Comparison of ENCODE assay signal across 23 mouse cellular contexts in genomic region chr1:183092296-183092695, GRCm38 (mm10).
A peak's percentile ranks its signal among the peaks of the same experiment; 100 is the strongest.
DNase-seq lines count a peak whose midpoint lies in the region; ATAC-seq and TF ChIP-seq lines count a peak whose summit lies in the region.
"Had no signal": no experiment of that assay in that cellular context is flagged by ENCODE, and none has a peak within 500 bp of the region (broad histone marks: within the 10 kb centered on the region; RNA-seq: fewer than 3 reads in every experiment).

No protein-coding gene starts in this region.

- H3K27me3 ChIP-seq in midbrain, embryonic 11.5 days (ENCODE audit: control insufficient read depth, insufficient read depth, low read length), result no peaks in the 10 kb centered on the region
- H3K27me3 ChIP-seq in midbrain, postnatal 0 days (ENCODE audit: insufficient read depth, low read length), result no peaks in the 10 kb centered on the region
- no peaks in the 10 kb centered on the region for H3K27me3 ChIP-seq in limb, embryonic 10.5 days (ENCODE audit: low read depth, poor library complexity, severe bottlenecking)
- H3K27me3 ChIP-seq: embryonic facial prominence, embryonic 12.5 days; forebrain, embryonic 12.5 days had no signal

- no peak overlapping the region for H3K4me3 ChIP-seq in midbrain, embryonic 11.5 days (ENCODE audit: low read depth, low read length)
- H3K4me3 ChIP-seq in midbrain, postnatal 0 days (ENCODE audit: low read depth, low read length), result no peak overlapping the region
- H3K4me3 ChIP-seq in limb, embryonic 10.5 days, result no peak overlapping the region
- H3K4me3 ChIP-seq: embryonic facial prominence, embryonic 12.5 days; erythroblast, embryonic 14.5 days; forebrain, embryonic 10.5 days; forebrain, embryonic 12.5 days had no signal

- peak; percentile 55 for ATAC-seq in frontal cortex, adult (ENCODE audit: low TSS enrichment)
- ATAC-seq in midbrain, embryonic 11.5 days (ENCODE audit: low FRiP score), result no peak
- ATAC-seq in midbrain, postnatal 0 days (ENCODE audit: low FRiP score), result no peak
- ATAC-seq: forebrain, embryonic 14.5 days; forebrain, embryonic 16.5 days had no signal

- WGBS in midbrain, embryonic 11.5 days, result 89% methylated on average over 4 of the region's 4 CpGs
- 83% methylated on average over 4 of the region's 4 CpGs for WGBS in midbrain, postnatal 0 days
- WGBS in limb, embryonic 10.5 days, result 93% methylated on average over 4 of the region's 4 CpGs

- TF ChIP-seq CTCF in midbrain, postnatal 0 days (IDR thresholded peaks at IDR 0.05), result no peak

- DNase-seq in frontal cortex, postnatal 25 days (ENCODE audit: low spot score in 2 of 2), result no peak
- DNase-seq in midbrain, embryonic 11.5 days (ENCODE audit: low spot score, missing footprints), result peak; percentile 71
- no peak for DNase-seq in midbrain, postnatal 0 days (ENCODE audit: low spot score)
- DNase-seq in testis, postnatal 10 days (ENCODE audit: low spot score), result peak; percentile 22
- DNase-seq in testis, postnatal 14 days (ENCODE audit: low spot score), result no peak
- no peak for DNase-seq in limb, embryonic 10.5 days (ENCODE audit: low spot score)
- DNase-seq: adrenal gland, adult 2 months; adrenal gland, postnatal 10 days; adrenal gland, postnatal 25 days; cerebellum, adult 11 months; cerebellum, adult 18-20 months; cerebellum, adult 8-10 months; cerebellum, adult 9-11 months; cerebellum, postnatal 14 days; cerebellum, postnatal 36 days; embryo, embryonic 11 days had no signal

- H3K9ac ChIP-seq in midbrain, embryonic 11.5 days (ENCODE audit: low read length), result no peak overlapping the region
- no peak overlapping the region for H3K9ac ChIP-seq in midbrain, postnatal 0 days (replicated peaks; ENCODE audit: low read length, poor library complexity, severe bottlenecking)
- H3K9ac ChIP-seq: embryonic facial prominence, embryonic 12.5 days; forebrain, embryonic 12.5 days had no signal

- no peak overlapping the region for H3K4me2 ChIP-seq in midbrain, embryonic 11.5 days
- no peak overlapping the region for H3K4me2 ChIP-seq in midbrain, postnatal 0 days (ENCODE audit: low read depth, low read length, poor library complexity, severe bottlenecking)
- H3K4me2 ChIP-seq: embryonic facial prominence, embryonic 12.5 days; forebrain, embryonic 12.5 days had no signal

- H3K27ac ChIP-seq in midbrain, embryonic 11.5 days (ENCODE audit: low read depth, low read length), result no peak overlapping the region
- H3K27ac ChIP-seq in midbrain, postnatal 0 days (ENCODE audit: low read depth, low read length), result no peak overlapping the region
- H3K27ac ChIP-seq in limb, embryonic 10.5 days, result no peak overlapping the region
- H3K27ac ChIP-seq: embryonic facial prominence, embryonic 12.5 days; forebrain, embryonic 10.5 days; forebrain, embryonic 12.5 days had no signal

- no peaks in the 10 kb centered on the region for H3K9me3 ChIP-seq in midbrain, embryonic 11.5 days (ENCODE audit: control insufficient read depth, low read length)
- no peaks in the 10 kb centered on the region for H3K9me3 ChIP-seq in midbrain, postnatal 0 days (ENCODE audit: low read length)
- H3K9me3 ChIP-seq in limb, embryonic 10.5 days (replicated peaks), result no peaks in the 10 kb centered on the region
- H3K9me3 ChIP-seq: embryonic facial prominence, embryonic 12.5 days; forebrain, embryonic 12.5 days had no signal

- H3K4me1 ChIP-seq in midbrain, embryonic 11.5 days (ENCODE audit: control insufficient read depth, insufficient read depth, low read length), result no peaks in the 10 kb centered on the region
- no peaks in the 10 kb centered on the region for H3K4me1 ChIP-seq in midbrain, postnatal 0 days (ENCODE audit: insufficient read depth, low read length)
- H3K4me1 ChIP-seq in limb, embryonic 10.5 days, result peaks cover 22% of the 10 kb centered on the region

- H3K36me3 ChIP-seq in midbrain, embryonic 11.5 days (ENCODE audit: control insufficient read depth, insufficient read depth, low read length), result peaks cover 19% of the 10 kb centered on the region
- H3K36me3 ChIP-seq in midbrain, postnatal 0 days (ENCODE audit: insufficient read depth, low read length), result peaks cover 22% of the 10 kb centered on the region
- H3K36me3 ChIP-seq in limb, embryonic 10.5 days, result peaks cover 91% of the 10 kb centered on the region

Comparison
In these comparisons a context has a peak if more than half of its experiments do, and no peak if none do; other contexts are left out.
1. DNase-seq: peak in midbrain, embryonic 11.5 days (single experiment) and testis, postnatal 10 days (single experiment); none in frontal cortex, postnatal 25 days (0 of 2), midbrain, postnatal 0 days (single experiment), testis, postnatal 14 days (single experiment) and limb, embryonic 10.5 days (single experiment).